Mouse (Mus musculus): ENCODE data around the gene Frmd4b.

GRCm38 (mm10) chr6:97472873-97473550 lies 144.3 kb downstream of the Frmd4b start:
- TF ChIP-seq CTCF (IDR thresholded peaks at IDR 0.05) = no peak
- TF ChIP-seq EP300 (IDR thresholded peaks at IDR 0.05) = no peak

All from lung, postnatal 0 days (tissue).